Mouse (Mus musculus) intestine, embryonic 14.5 days (tissue): ENCODE measurements around the gene Lrmp. TPM values are rescaled to one million over a fixed set of nuclear protein-coding genes. Genes with fewer than 3 reads are reported as not detected.

ENCODE experiments used
- ATAC-seq: fragments of 200-750 bp; cut with Nextera tagmentation; replicated peaks from 2 replicates; pipeline ENCODE4 v1.8.0; 2017; ENCODE audit warnings: low read depth, moderate number of reproducible peaks, moderate TSS enrichment, moderate library complexity; ENCODE audit not compliant: low FRiP score, low TSS enrichment
- DNase-seq: peaks from one replicate; pipeline ENCODE4 v3.0.0-alpha.2; 2018; ENCODE audit warnings: low spot score
- H3K27ac ChIP-seq: fragments of 300-500 bp; sonication (generic); 2 replicates; pipeline ENCODE4 v1.5.1; 2014; ENCODE audit warnings: low read depth, mild to moderate bottlenecking, control low read depth
- H3K27me3 ChIP-seq: fragments of 300-500 bp; sonication (generic); replicated peaks from 2 replicates; pipeline ENCODE4 v1.6.1; 2014; ENCODE audit warnings: low read length, control low read depth; ENCODE audit not compliant: control insufficient read depth, insufficient read depth
- H3K36me3 ChIP-seq: fragments of 300-500 bp; sonication (generic); 2 replicates; pipeline ENCODE4 v1.6.1; 2014; ENCODE audit warnings: low read length, control low read depth; ENCODE audit not compliant: control insufficient read depth, insufficient read depth
- H3K4me1 ChIP-seq: fragments of 300-500 bp; sonication (generic); replicated peaks from 2 replicates; pipeline ENCODE4 v1.6.1; 2014; ENCODE audit warnings: low read length, control low read depth, mixed read lengths; ENCODE audit not compliant: control insufficient read depth, insufficient read depth
- H3K4me2 ChIP-seq: fragments of 300-500 bp; sonication (generic); 2 replicates; pipeline ENCODE4 v1.6.1; 2014; ENCODE audit warnings: low read length
- H3K4me3 ChIP-seq: fragments of 300-500 bp; sonication (generic); 2 replicates; pipeline ENCODE4 v1.5.1; 2014; ENCODE audit warnings: low read depth, low read length, control low read depth, mixed read lengths
- H3K9ac ChIP-seq: fragments of 300-500 bp; sonication (generic); 2 replicates; pipeline ENCODE4 v1.6.1; 2014; ENCODE audit warnings: mild to moderate bottlenecking, low read length
- H3K9me3 ChIP-seq: fragments of 300-500 bp; sonication (generic); 2 replicates; pipeline ENCODE4 v1.6.1; 2016; ENCODE audit warnings: low read length, control low read depth; ENCODE audit not compliant: control insufficient read depth
- WGBS: fragments of 180-500 bp; shearing (Covaris S2); extraction: QIAGEN DNeasy Blood & Tissue Kit; methylation state at CpG from one replicate; pipeline ENCODE4 v1.1.7; 2014; 5-methylcytosine and 5-hydroxymethylcytosine counted together
- polyA plus RNA-seq: library from polyadenylated mRNA; unstranded; fragments of >200 nt; fragmentation: Nextera tagmentation; extraction: Ambion mirVana; gene quantifications from 2 replicates; pipeline ENCODE4 v1.2.1, GENCODE M21; 2014

Gene Lrmp
- polyA plus RNA-seq, 1 experiment from 2014 or later, result 2.2 TPM

DNA sequence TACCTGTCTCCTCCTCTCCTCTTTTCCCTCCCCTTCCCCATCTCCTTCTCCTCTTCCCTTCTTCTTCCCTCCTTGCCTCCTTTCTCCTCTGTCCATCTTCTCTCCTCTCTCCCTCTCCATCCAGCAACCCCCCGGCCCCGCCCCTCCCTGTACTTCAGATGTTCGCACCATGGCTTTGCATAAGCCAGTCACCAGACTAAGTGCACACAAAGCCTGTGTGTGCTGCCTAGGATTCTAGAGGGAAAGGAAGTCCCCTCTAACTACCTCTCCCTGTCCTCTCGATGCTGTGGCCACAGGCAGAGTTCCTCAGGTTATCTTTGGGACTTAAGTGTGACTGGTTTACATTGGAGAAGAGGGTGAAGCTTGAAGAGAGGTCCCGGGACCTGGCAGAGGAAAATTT lies 45.1 kb downstream of the Lrmp start:
- H3K4me2 ChIP-seq, result no peak overlapping the region
- 56% methylated on average over 5 of the region's 5 CpGs for WGBS

DNA sequence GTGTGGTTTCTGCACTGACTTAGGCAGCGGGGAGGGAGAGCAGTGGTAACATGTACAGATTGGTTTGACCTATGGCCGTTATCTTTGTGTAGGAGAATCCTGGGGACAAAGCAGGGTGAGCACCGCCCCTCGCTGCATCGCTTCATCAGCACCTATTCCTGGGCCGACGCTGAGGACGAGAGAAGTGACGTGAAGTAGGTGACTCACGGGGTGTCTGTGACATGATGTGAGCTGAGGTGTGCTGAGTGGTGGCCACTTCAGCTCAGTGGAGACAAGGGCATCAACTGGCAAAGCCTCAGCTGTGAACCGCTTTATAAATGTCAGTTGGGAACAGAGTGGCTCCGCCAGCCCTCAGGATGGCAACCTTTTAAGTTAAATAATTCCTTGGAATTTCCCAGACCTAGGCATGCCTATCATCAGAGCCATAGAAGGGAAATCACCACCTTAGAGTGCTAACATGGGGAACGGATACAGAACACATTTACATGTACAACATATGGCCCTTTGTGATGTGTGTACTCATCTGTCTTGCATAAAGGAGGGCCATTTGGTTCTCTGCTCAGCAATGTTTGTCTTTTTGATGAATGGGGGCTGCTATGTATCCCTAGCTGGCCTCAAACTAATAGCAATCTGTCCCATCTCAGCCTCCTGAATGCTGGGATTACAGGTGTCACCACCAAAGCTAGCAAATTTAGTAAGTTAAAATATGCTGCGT lies 56.6 kb downstream of the Lrmp start:
- WGBS, result 82% methylated on average over 14 of the region's 14 CpGs

More for the DNA sequence above, 45.1 kb downstream of the Lrmp start:
- Histone ChIP-seq H3K4me1 (no peaks in the 10 kb centered on the region), H3K36me3 (no peaks in the 10 kb centered on the region), H3K27me3 (no peaks in the 10 kb centered on the region), H3K4me3 (no peak overlapping the region), H3K27ac (no peak overlapping the region), H3K9me3 (0 out of 2 replicates have a peak, but pooled peaks cover 2% of the 10 kb centered on the region), H3K9ac (no peak overlapping the region)
- no peak for DNase-seq
- ATAC-seq, result no peak

DNA sequence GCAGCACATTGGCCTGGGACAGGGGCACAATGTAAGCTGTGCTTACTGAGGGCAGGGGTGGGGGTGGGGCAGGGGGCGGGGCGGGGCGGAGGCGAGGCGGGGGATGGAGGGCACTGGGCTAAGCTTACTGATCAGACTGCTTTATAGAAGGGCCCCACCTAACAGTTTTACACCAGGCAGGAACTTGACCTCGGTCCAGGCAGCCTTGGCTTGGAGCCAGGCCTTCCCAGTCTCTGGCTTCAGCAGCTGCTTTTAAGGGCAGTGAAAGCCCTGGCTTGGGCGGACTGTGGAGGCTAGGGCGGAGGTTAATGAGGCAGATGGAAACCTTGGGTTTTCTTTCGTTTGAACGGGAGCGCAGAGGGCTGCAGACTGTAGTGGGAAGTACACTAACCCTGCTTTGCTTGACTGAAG lies 58.3 kb downstream of the Lrmp start:
- H3K4me3 ChIP-seq, result no peak overlapping the region
- H3K27me3 ChIP-seq, result no peaks in the 10 kb centered on the region
- H3K36me3 ChIP-seq, result no peaks in the 10 kb centered on the region
- no peak overlapping the region for H3K9ac ChIP-seq
- DNase-seq, result peak; percentile 81
- peak overlapping the region; percentile 23; the same call in 1 of the 2 replicates for H3K4me2 ChIP-seq
- no peak overlapping the region for H3K27ac ChIP-seq
- 5% methylated on average over 11 of the region's 11 CpGs for WGBS
- H3K4me1 ChIP-seq, result peaks cover 24% of the 10 kb centered on the region
- peak; percentile 88 for ATAC-seq
- no peaks in the 10 kb centered on the region for H3K9me3 ChIP-seq

More for the DNA sequence above, 56.6 kb downstream of the Lrmp start:
- Histone ChIP-seq H3K36me3 (no peaks in the 10 kb centered on the region), H3K4me1 (peaks cover 24% of the 10 kb centered on the region), H3K27me3 (no peaks in the 10 kb centered on the region), H3K9ac (no peak overlapping the region), H3K27ac (no peak overlapping the region), H3K4me3 (no peak overlapping the region), H3K4me2 (no peak overlapping the region), H3K9me3 (no peaks in the 10 kb centered on the region)
- no peak for DNase-seq
- no peak for ATAC-seq

DNA sequence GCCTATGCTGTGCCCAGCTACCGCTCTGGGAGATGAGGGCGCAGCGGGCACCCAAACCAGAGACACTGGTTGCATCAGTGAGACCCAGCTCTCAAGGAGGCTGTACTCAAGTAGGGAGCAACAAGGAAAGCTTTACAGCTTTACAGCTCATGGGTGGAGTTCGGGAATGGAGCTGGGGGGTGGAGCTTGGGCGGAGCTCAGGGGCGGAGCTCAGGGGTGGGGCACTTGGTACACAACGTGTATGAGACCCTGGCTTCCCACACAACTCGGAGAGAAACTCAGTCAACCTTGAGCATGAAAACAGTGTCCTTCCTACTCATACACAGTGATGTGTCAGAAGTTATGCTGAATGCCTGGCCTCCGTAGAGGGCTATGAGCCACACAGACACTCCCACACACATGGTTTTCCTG lies 60.1 kb downstream of the Lrmp start:
- Histone ChIP-seq H3K36me3 (no peaks in the 10 kb centered on the region), H3K9me3 (no peaks in the 10 kb centered on the region), H3K4me3 (no peak overlapping the region), H3K9ac (no peak overlapping the region), H3K4me2 (0 out of 2 replicates have a peak overlapping the region, but pooled peaks have one; percentile 7), H3K27me3 (no peaks in the 10 kb centered on the region), H3K4me1 (peaks cover 24% of the 10 kb centered on the region), H3K27ac (no peak overlapping the region)
- 30% methylated on average over 9 of the region's 9 CpGs for WGBS
- peak; percentile 56 for ATAC-seq
- peak; percentile 67 for DNase-seq

DNA sequence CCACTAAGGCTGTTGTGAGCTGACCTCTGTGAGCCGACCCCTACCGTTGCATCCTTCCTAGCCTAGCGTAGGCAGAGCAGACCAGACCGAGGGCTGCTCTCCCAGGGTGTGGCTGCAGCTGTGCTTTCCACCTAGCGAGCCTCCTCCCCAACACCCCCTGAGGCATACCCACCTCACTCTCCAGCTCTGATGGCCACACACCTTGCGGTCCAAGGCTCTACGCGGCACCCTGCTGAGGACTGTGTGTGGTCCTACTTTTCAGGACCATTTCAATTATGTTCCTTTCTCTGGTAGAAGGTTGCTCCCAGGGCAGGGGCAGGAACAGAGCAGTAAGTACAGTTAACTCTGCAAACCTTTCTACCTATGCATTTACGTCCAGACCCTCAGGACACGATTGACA lies 61.0 kb downstream of the Lrmp start:
- no peak overlapping the region for H3K4me2 ChIP-seq
- H3K4me3 ChIP-seq, result no peak overlapping the region
- 63% methylated on average over 10 of the region's 10 CpGs for WGBS
- no peaks in the 10 kb centered on the region for H3K9me3 ChIP-seq
- H3K36me3 ChIP-seq, result no peaks in the 10 kb centered on the region
- DNase-seq (no peak), ATAC-seq (no peak)
- peaks cover 24% of the 10 kb centered on the region for H3K4me1 ChIP-seq
- H3K27ac ChIP-seq, result no peak overlapping the region
- no peaks in the 10 kb centered on the region for H3K27me3 ChIP-seq
- H3K9ac ChIP-seq, result no peak overlapping the region

DNA sequence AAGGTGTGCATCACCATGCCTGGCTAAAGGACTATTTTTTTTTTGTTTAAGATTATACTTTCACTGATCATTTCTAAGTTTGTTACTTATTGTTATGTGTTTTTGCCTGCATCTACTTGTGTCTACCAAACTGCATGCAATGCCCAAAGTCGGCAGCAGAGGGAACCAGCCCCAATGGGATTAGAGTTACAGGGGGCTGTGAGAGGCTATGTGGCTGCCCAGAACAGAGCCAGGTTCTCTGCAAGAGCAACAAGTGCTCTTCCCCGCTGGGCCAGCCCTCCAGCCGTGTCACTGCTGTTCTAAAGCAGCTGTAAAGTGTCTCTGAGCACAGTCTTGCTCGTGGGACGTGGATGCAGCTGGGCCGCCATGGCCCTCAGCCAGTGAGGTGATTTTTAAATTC lies 64.2 kb downstream of the Lrmp start:
- H3K27ac ChIP-seq, result no peak overlapping the region
- no peak for ATAC-seq
- H3K4me3 ChIP-seq, result no peak overlapping the region
- H3K36me3 ChIP-seq, result no peaks in the 10 kb centered on the region
- no peak overlapping the region for H3K9ac ChIP-seq
- H3K4me1 ChIP-seq, result peaks cover 7% of the 10 kb centered on the region; the same call in 1 of the 2 replicates
- H3K4me2 ChIP-seq, result no peak overlapping the region
- no peaks in the 10 kb centered on the region for H3K27me3 ChIP-seq
- peak; percentile 69 for DNase-seq
- H3K9me3 ChIP-seq, result no peaks in the 10 kb centered on the region
- 42% methylated on average over 6 of the region's 6 CpGs for WGBS

DNA sequence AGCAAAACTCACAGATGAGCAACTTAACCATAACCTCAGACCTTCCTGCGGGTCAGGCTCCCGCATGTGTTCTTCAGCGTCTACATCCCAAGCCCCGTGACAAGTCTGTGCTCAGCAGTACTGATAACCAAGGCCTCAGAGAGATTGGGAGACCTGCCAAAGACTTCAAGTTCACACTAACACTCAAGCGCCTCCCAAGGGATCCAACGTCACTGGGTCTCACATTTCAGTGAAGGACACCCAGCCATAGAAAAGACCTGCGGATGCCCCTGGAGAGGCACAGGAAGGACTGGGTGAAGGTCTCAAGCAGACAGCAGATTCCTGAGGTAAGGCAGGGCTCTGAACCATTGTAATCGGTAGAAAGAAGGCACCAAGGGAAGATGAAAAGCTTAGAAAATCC lies 66.6 kb downstream of the Lrmp start:
- Histone ChIP-seq H3K4me2 (no peak overlapping the region), H3K9ac (no peak overlapping the region), H3K9me3 (no peaks in the 10 kb centered on the region), H3K4me3 (no peak overlapping the region), H3K27me3 (no peaks in the 10 kb centered on the region), H3K36me3 (no peaks in the 10 kb centered on the region), H3K4me1 (no peaks in the 10 kb centered on the region), H3K27ac (no peak overlapping the region)
- DNase-seq (no peak), ATAC-seq (no peak)
- WGBS, result 66% methylated on average over 8 of the region's 8 CpGs

DNA sequence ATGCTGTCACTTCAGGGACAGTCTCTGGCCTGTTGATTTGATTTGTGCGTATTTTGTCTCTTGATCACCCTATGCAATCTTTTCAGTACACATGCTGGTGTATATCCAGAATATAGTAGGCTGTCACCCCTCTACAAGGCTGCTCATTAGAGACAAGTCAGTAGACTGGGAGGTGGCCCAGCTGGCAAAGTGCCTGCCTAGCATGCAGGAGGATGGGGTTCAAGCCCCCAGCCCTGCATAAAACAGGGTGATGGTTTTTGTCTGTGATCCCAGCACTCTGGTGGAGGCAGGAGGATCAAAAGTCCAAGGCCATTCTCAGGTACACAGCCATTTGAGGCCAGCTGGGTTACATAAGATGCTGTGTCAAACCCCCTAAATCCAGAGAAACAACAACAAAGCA lies 70.6 kb downstream of the Lrmp start:
- H3K4me1 ChIP-seq, result no peaks in the 10 kb centered on the region
- H3K4me2 ChIP-seq, result no peak overlapping the region
- H3K9me3 ChIP-seq, result no peaks in the 10 kb centered on the region
- H3K27me3 ChIP-seq, result no peaks in the 10 kb centered on the region
- no peak for ATAC-seq
- H3K36me3 ChIP-seq, result no peaks in the 10 kb centered on the region
- H3K27ac ChIP-seq, result no peak overlapping the region
- no peak overlapping the region for H3K9ac ChIP-seq
- no peak for DNase-seq
- 79% methylated on average over 1 of the region's 1 CpGs for WGBS
- H3K4me3 ChIP-seq, result no peak overlapping the region
